Mouse (Mus musculus): ENCODE measurements at regions not wholly inside any gene's neighbourhood (a gene's known extent, or its start where the extent isn't known, plus 50 kb on each side); places are given as distances from the start of the nearest gene placed in this dataset.

- TF ChIP-seq CTCF (IDR thresholded peaks at IDR 0.05; ENCODE audit: low read depth) (no peak), EP300 (IDR thresholded peaks at IDR 0.05; ENCODE audit: low read depth) (no peak)
These were observed 118.7 kb upstream of the Sgk1 start for GRCm38 (mm10) chr10:21763017-21763964.

All from liver, embryonic 14.5 days (tissue).